Mouse (Mus musculus) layer of hippocampus, adult 18-20 months (tissue): ENCODE results near the gene Mcm10. TPM values are rescaled to one million over a fixed set of nuclear protein-coding genes. Genes with fewer than 3 reads are reported as not detected.

Experiments
- DNase-seq, 2 experiments: peaks; one replicate each; pipeline ENCODE4 v3.0.0; 2022; ENCODE audit warnings: low spot score in 2 of 2
- total RNA-seq, 2 experiments: library from RNA; stranded (reverse); gene quantifications; 2 replicates each; pipeline ENCODE4 v1.2.3; 2021

Gene Mcm10
- total RNA-seq, 2 experiments from 2014 or later, result 0.35 to 0.91 TPM

- no peak for DNase-seq
These were observed 21.2 kb upstream of the Mcm10 start for GRCm38 (mm10) chr2:5033546-5034420.

DNA sequence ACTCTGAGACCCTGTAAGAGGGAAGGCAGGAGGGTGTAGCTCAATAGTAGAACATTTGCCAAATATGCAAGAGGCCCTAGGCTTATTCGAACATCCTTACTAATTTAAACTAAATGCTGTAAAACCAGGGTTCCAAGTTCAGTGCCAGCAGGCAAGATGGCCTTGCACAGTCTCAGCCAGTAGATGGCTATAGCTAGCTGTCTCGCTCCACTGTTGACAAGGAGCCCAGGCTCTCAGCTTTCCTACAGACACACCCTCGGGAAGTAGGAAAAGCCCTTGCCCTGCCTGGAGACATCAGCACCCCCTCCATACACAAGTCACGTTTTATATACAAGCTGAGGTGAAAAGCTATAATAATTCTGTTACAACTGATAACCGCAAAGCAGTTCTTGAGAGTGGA is 20.1 kb upstream of the Mcm10 start:
- DNase-seq, result no peak

GRCm38 (mm10) chr2:5031215-5031614 is 18.6 kb upstream of the Mcm10 start:
- peak; percentile 18 to 32 for DNase-seq

DNA sequence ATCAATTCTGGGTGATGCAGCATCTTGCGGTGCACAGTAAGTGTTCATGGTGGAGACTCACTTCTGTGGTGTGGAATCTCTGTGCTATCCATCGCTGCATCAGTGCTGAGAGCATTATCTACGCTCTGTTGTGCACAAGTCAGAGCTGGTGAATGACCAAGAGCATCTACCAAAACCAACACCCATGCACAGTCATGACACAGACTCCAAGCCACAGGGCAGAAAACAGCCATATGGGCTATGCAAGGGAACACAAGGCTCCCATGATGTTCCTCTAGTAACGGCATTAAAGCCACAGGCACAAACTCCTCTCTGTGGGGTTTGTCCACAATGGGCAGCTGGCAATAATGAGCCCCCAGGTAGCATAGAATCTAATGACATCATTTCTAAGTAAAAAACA is 17.2 kb upstream of the Mcm10 start:
- no peak for DNase-seq

DNA sequence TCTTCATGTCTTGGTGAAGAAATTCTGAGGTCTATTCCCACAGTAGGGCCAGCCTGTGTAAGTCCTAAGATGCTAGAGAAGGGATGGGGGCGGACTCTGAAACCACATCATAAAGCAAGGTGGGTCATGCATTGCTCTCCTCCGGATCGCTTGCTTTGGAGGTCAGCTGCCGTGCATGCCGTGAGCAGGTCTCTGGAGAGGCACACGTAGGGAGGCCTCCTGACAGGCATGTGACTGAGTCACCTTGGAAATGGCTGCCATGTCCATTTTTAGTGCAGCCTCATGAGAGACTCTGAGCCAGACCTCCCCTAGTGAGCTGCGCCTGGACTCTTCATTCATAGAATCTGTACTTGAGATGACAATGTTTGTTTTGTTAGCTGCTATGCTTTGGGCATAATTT is 15.5 kb upstream of the Mcm10 start:
- DNase-seq, result no peak

GRCm38 (mm10) chr2:5027057-5027456 is 14.5 kb upstream of the Mcm10 start:
- no peak for DNase-seq

DNA sequence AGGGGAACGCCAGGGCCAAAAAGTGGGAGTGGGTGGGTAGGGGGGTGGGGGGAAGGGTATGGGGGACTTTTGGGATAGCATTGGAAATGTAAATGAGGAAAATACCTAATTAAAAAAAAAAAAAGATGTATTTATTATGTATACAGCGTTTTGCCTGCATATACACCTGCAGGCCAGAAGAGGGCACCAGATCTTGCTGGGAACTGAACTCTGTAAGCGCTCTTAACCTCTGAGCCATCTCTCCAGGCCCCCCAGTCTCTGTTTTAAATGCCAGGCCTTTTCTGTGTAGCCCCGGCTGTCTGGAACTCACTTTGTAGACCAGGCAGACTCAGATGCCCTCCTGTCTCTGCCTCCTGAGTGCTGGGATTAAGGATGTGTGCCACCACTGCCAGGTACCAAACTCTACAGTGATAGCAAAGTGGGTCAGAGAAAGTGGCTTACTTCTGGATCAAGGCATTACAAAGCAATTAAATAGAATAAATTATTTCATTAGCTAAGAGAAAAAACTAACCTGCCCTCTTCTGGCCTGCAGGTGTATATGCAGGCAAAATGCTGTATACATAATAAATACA is 12.7 kb upstream of the Mcm10 start:
- no peak for DNase-seq

- DNase-seq, result no peak
These were observed 11.3 kb upstream of the Mcm10 start for GRCm38 (mm10) chr2:5023699-5024399.

GRCm38 (mm10) chr2:5023275-5023674 is 10.7 kb upstream of the Mcm10 start:
- no peak for DNase-seq

DNA sequence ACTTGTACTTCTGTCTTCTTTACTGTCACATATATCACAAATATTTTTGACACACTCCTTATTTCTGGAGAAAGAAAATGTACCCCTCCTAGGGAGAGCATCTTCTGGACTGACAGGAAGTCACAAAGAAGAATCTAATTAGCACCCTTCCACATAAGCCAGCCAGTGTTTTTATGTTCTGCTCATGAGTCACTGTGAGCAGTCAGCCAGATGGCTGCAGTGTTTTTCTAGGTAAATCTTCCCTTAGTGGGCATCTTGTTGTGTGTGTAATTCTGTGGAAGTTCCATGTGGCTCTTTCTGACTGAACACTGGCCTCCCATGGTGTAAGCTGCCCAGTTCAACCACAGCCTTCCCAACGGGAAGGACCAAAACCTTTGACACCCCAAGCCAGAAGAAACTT is 7.1 kb upstream of the Mcm10 start:
- DNase-seq, result peak; percentile 20 to 47

DNA sequence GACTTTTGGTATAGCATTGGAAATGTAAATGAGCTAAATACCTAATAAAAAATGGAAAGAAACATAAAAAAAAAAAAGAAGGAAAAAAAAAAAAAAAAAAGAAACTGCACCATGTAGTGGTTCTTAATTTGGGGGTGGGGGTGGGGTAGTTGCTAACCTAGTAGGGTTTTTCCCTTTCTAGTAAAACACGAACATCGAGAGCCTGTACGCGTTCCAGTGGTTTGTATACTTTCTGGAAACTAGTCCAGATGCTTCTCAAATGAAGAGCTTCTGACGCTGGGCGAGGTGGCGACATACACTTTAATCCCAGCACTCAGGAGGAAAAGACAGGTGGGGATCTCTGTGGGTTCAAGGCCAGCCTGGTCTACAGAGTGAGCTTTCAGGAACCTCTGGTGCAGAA is 4.3 kb upstream of the Mcm10 start:
- no peak for DNase-seq

GRCm38 (mm10) chr2:5015527-5015926 is 2.9 kb upstream of the Mcm10 start:
- DNase-seq, result no peak

DNA sequence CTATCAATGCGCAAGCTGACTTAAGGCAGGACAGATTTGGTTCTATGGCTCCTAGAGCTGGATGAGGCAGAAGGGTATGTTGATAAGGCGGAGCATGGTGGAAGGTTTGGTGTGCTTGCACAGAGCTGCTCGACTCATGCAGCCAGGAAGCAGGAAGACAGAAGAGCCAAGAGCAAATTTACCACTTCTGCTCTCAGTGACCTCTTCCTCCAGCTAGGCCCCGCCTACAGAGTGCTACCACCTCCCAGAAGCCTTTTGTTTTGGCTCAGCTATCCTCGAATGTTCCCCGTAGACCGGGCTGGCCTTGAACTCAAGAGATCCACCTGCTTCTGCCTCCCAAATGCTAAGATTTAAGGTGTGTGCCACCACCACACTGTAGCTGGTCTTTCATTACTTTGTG is 2.0 kb upstream of the Mcm10 start:
- DNase-seq, result no peak

GRCm38 (mm10) chr2:5011898-5012490 is 597 bp downstream of the Mcm10 start:
- DNase-seq, result no peak

DNA sequence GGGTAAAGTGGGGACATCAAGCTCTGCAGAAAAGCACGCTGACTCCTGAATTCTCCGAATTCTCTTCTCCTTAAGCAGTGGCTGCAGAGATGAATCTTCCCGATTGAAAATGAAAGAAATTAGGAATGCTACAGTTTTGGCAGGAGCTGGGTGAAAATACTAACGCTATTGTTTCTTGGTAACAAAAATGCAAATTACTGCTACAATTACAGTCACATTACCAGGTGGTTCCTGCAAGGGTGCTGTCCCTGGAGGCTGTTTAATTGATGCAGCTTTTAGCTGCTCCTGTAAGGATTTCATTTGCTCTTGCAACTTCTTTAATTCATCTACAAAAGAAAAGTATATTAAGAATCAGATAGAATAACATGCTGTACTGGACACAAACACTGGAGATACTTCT is 5.5 kb downstream of the Mcm10 start:
- DNase-seq, result no peak

DNA sequence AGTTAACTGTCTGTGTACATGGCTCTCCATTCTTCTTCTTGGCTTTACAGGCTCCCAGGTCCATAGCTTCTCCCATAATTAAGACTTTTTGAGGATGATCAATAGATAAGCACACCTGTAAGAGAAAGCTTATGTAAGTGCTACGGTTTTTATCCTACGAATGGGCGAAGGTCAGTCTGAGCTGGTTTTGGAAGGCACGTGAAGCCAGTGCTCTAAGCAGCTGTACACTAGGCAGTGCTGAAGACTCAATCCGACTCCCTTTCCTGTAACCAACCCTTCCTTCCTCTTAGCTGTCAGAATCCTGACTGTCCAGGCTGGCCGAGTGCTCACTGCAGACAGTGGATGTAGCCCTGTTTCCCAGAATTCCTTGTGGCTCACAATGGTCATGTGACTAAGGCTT is 11.3 kb downstream of the Mcm10 start:
- no peak for DNase-seq

- DNase-seq, result no peak
These were observed 13.7 kb downstream of the Mcm10 start for GRCm38 (mm10) chr2:4998905-4999304.

DNA sequence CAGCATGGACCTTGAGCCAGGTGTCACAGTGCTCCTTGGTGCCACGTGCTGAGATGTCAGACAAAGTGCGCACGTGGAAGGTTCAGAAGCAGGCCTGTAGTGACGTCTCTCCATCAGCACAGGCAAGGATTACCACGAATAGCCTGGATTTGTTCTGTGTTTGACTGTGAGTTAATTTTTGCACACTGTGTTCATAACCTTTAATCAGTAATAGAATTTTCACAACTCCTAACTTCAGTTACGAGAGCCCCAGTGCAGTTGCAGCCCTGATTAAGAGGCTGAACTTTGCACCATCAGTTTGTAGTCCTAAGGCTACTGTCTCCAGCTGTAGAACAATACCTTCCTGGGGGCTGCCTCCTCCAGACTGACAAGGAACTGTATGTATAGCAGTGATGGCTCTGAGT is 16.2 kb downstream of the Mcm10 start:
- DNase-seq, result no peak

- DNase-seq, result no peak
These were observed 16.9 kb downstream of the Mcm10 start for GRCm38 (mm10) chr2:4995646-4996045.

DNA sequence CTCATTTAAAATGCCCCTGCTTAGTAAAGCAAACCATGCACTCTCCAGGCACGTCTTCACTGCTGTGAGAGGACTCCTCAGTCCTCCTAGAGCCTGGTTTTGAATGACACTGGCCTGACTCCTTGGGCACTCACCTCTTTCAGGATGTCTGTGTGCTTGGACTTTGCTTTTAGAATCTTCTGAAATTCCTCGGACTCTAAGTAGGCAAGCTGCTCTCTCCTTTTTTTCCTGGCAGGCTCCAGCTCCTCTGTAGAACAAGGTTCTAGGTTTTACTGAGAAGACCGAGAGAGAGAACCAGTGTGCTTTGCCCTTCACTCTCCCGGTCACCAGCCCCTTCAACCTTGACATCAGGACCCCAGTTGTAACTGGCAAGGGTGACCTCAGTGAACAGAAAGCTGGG is 18.2 kb downstream of the Mcm10 start:
- DNase-seq, result no peak

DNA sequence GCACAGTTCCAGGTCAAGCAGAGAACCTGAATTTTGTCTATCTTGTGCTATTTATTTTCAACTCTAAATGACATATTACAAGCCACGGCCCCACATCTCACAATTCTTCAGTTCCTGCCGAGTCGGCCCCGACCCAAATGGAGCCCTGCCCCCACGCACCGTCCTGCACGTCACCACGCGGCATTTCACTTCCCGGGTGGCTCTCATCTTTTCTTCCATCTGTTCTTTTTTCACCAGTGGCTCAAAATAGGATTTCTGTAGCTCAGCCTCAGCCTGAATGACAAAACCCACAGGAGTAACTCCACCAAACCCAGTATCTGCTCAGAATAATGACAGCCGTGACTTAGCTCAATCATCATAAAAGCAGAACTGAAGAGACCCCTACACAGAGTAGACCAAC is 19.0 kb downstream of the Mcm10 start:
- peak; percentile 39 to 63 for DNase-seq

DNA sequence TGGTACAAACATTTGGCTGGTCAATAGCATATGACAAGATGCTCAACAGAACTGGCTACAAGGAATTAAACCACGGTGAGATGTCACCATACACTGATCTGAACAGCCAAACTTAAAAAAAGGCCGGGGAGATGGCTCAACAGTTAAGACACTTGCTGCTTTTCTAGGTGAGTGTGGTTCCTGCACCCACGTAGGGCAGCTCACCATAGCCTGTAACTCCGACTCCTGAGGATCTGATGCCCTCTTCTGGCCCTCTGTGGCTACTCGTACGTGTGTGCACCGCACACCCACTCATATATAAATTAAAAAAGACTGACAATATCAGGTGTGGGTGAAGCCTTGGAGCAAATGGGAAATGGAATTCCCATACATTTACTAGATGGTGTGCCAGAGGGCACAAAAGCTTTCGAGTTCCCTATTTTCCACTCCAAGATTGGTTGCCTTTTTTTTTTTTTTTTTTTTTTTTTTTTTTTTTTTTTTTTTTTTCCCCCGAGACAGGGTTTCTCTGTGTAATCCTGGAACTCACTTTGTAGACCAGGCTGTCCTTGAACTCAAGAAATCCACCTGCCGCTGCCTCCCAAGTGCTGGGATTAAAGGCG is 23.7 kb downstream of the Mcm10 start:
- no peak for DNase-seq
